Mouse (Mus musculus): ENCODE data around the gene Brd4. TPM values are rescaled to one million over a fixed set of nuclear protein-coding genes. Genes with fewer than 3 reads are reported as not detected.

The Brd4 gene
- polyA plus RNA-seq (2012; rRNA removed) (11.9 and 15.0 TPM in 2 replicates), polyA plus RNA-seq (2014; fragmentation: Nextera tagmentation; extraction: Ambion mirVana) (26.4 and 33.0 TPM in 2 replicates)

DNA sequence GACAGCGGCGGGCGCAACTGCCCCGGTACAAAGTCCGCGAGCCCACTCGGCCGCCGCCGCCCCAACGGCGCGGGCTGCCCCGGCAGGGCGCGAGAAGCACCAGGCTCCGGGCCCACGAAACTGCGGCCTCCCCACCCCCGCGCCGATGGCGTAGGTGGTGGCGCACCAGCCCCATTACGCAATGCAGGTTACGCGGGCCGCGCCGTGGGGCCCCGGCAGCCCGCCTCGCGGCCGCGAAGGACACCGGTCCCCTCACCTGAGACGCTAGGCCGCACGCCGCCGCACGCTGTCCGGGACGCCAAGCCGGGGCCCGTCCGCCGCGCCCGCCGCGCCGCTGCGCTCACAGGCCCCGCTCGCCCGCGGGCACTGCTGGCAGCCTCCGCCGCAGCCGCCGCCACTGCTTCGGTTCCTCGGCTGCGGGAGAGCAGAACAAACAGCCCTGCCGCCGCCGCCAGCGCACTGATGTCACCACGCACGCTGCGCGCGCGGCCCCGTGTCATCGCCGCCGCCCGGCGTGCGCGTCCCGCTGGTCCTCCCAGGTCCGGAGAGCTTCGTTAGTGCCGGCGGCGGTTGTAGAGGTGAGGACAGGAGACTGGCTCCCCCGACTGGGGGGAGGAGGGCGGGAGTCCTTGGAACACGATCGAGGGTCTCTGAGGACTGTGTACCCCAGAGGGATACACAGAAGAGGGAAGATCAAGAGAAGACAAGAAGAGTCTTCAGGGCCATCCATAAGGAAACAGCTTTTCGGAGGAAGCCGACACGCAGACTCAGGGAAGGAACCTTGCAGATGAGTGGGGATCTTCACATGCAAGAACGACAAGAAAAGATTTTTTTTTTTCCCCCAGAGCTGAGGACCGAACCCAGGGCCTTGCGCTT lies at the start of gene Brd4:
Gene Brd4, minus strand, starts transcription at position 461 of the 876 bp plus-strand sequence.
- TF ChIP-seq CTCF (IDR thresholded peaks at IDR 0.05; ENCODE audit: low read depth): no peak
- TF ChIP-seq EP300 (IDR thresholded peaks at IDR 0.05; ENCODE audit: low read depth): no peak
- H3K4me1 ChIP-seq (replicated peaks; ENCODE audit: control insufficient read depth in 2 of 2, insufficient read depth in 2 of 2, low read length in 1 of 2): peaks cover 10 to 19% of the 10 kb centered on the region in 2 experiments

DNA sequence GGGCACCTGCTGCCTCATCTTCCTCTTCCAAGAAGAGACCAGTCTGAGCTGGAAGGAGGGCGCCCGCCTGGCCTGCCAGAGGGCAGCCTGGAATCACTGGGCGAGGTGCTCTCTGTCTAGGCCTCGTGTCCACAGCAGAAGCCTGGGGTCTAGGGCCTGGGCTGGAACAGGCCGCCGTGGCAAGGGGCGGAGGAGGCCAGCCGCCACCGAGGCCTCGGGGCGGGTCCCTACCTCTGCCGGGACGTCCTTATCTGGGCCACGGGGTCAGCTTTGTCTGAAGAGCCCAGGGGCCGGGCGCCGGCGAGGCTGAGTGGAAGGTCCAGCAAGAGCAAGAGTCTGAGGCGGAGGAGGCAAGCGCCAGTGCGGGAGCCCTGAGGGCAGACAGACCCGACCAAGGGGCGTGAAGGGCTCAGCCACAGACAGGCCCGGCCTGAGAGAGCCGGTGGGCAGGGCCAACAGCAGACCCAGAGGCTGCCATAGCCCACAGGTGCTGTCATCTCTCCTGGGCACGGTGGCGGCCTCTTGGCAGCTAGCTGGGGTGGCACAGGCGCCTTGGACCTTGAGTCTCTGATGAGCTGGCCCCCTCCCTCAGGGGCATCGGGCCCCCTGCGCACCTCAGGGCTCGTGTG lies 49.3 kb upstream of the Brd4 start:
- Histone ChIP-seq H3K27me3 (ENCODE audit: control insufficient read depth, insufficient read depth, low read length) (no peaks in the 10 kb centered on the region), H3K27ac (no peak overlapping the region), H3K4me2 (ENCODE audit: low read depth) (no peak overlapping the region), H3K4me3 (ENCODE audit: insufficient read depth in 1 of 2, low read depth in 2 of 2, low read length in 2 of 2) (no peak overlapping the region), H3K9me3 (ENCODE audit: control insufficient read depth, low read length) (no peaks in the 10 kb centered on the region), H3K36me3 (replicated peaks; ENCODE audit: control insufficient read depth, insufficient read depth, low read depth) (peaks cover 61% of the 10 kb centered on the region), H3K4me1 (replicated peaks; ENCODE audit: control insufficient read depth in 2 of 2, insufficient read depth in 2 of 2, low read length in 1 of 2) (no peaks in the 10 kb centered on the region), H3K9ac (replicated peaks) (no peak overlapping the region)
- no peak for TF ChIP-seq EP300 (IDR thresholded peaks at IDR 0.05; ENCODE audit: low read depth)
- TF ChIP-seq CTCF (IDR thresholded peaks at IDR 0.05; ENCODE audit: low read depth): no peak
- ATAC-seq (ENCODE audit: insufficient read depth): 0 out of 2 replicates have a peak, but pooled peaks have one; percentile 26
- 73% methylated on average over 31 of the region's 31 CpGs for WGBS (ENCODE audit: insufficient replicate concordance)
- no peak for DNase-seq (ENCODE audit: low read depth in 3 of 3, low spot score in 3 of 3)

More for the DNA sequence above, at the start of gene Brd4:
- DNase-seq (ENCODE audit: low read depth in 3 of 3, low spot score in 3 of 3): peak; percentile 78 to 80 (median 80)
- WGBS (ENCODE audit: insufficient replicate concordance): 1% methylated on average over 87 of the region's 100 CpGs
- H3K4me3 ChIP-seq (ENCODE audit: insufficient read depth in 1 of 2, low read depth in 2 of 2, low read length in 2 of 2): peak within 1 kb of the TSS; percentile 98 to 99
- peak within 1 kb of the TSS; percentile 91 for H3K4me2 ChIP-seq (ENCODE audit: low read depth)
- no peaks in the 10 kb centered on the region for H3K9me3 ChIP-seq (ENCODE audit: control insufficient read depth, low read length)
- peak within 1 kb of the TSS; percentile 97 for H3K27ac ChIP-seq
- peak; percentile 90 for ATAC-seq (ENCODE audit: insufficient read depth)
- H3K27me3 ChIP-seq (ENCODE audit: control insufficient read depth, insufficient read depth, low read length): no peaks in the 10 kb centered on the region
- peak within 1 kb of the TSS; percentile 97 for H3K9ac ChIP-seq (replicated peaks)
- no peaks in the 10 kb centered on the region for H3K36me3 ChIP-seq (replicated peaks; ENCODE audit: control insufficient read depth, insufficient read depth, low read depth)

DNA sequence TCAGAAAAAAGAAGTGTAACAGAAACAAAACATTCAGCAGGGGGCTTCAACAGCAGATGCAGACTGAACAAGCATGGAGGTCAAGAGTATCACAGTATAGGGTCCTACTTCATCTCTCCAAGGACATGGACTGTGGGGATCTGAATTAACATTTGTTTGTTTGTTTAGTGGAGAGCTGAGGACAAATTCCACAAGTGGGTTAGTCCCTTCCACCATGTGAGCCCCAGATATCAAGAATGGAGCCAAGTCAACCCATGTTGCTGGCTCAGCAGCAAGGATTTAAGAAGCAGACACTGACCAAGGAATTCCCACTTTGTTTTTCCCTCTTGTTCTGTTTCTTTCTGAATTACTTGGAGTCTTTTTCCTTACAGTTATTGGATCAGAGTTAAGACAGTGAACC lies 43.0 kb upstream of the Brd4 start:
- H3K27me3 ChIP-seq (ENCODE audit: control insufficient read depth, insufficient read depth, low read length): no peaks in the 10 kb centered on the region
- H3K36me3 ChIP-seq (replicated peaks; ENCODE audit: control insufficient read depth, insufficient read depth, low read depth): peaks cover 28% of the 10 kb centered on the region
- H3K4me2 ChIP-seq (ENCODE audit: low read depth): no peak overlapping the region
- no peak for DNase-seq (ENCODE audit: low read depth in 3 of 3, low spot score in 3 of 3)
- no peaks in the 10 kb centered on the region for H3K9me3 ChIP-seq (ENCODE audit: control insufficient read depth, low read length)
- no peak overlapping the region for H3K4me3 ChIP-seq (ENCODE audit: insufficient read depth in 1 of 2, low read depth in 2 of 2, low read length in 2 of 2)
- no peak overlapping the region for H3K27ac ChIP-seq
- H3K9ac ChIP-seq (replicated peaks): no peak overlapping the region
- no peak for ATAC-seq (ENCODE audit: insufficient read depth)
- TF ChIP-seq EP300 (IDR thresholded peaks at IDR 0.05; ENCODE audit: low read depth) (no peak), CTCF (IDR thresholded peaks at IDR 0.05; ENCODE audit: low read depth) (no peak)
- peaks cover 0 to 3% of the 10 kb centered on the region in 2 experiments; a peak in 2 of 4 replicates for H3K4me1 ChIP-seq (replicated peaks; ENCODE audit: control insufficient read depth in 2 of 2, insufficient read depth in 2 of 2, low read length in 1 of 2)

DNA sequence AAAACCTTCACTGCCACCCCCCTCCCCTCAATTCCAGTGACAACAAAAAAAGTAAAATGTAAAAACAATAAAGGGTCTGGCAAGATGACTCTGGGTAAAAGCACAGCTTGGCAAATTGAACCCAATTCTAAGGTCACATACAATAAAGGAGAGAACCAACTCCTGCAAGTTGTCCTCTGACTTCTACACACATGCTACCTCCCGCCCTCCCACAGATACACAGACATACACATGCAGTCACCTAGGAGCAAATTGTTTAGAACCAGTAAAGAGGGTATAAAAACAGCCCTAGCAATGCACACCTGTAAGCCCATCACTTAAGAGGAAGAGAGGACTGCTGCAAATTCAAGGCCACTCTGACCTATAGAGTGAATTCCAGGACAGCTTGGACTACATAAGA lies 38.3 kb upstream of the Brd4 start:
- H3K27me3 ChIP-seq (ENCODE audit: control insufficient read depth, insufficient read depth, low read length): no peaks in the 10 kb centered on the region
- TF ChIP-seq CTCF (IDR thresholded peaks at IDR 0.05; ENCODE audit: low read depth) (no peak), EP300 (IDR thresholded peaks at IDR 0.05; ENCODE audit: low read depth) (no peak)
- no peak for DNase-seq (ENCODE audit: low read depth in 3 of 3, low spot score in 3 of 3)
- no peak overlapping the region for H3K4me3 ChIP-seq (ENCODE audit: insufficient read depth in 1 of 2, low read depth in 2 of 2, low read length in 2 of 2)
- WGBS (ENCODE audit: insufficient replicate concordance): 83% methylated on average over 1 of the region's 1 CpGs
- H3K4me1 ChIP-seq (replicated peaks; ENCODE audit: control insufficient read depth in 2 of 2, insufficient read depth in 2 of 2, low read length in 1 of 2): peaks cover 7 to 10% of the 10 kb centered on the region in 2 experiments
- ATAC-seq (ENCODE audit: insufficient read depth): no peak
- H3K4me2 ChIP-seq (ENCODE audit: low read depth): peak overlapping the region; percentile 86
- H3K36me3 ChIP-seq (replicated peaks; ENCODE audit: control insufficient read depth, insufficient read depth, low read depth): peaks cover 17% of the 10 kb centered on the region
- H3K9ac ChIP-seq (replicated peaks): no peak overlapping the region
- no peak overlapping the region for H3K27ac ChIP-seq
- H3K9me3 ChIP-seq (ENCODE audit: control insufficient read depth, low read length): no peaks in the 10 kb centered on the region

DNA sequence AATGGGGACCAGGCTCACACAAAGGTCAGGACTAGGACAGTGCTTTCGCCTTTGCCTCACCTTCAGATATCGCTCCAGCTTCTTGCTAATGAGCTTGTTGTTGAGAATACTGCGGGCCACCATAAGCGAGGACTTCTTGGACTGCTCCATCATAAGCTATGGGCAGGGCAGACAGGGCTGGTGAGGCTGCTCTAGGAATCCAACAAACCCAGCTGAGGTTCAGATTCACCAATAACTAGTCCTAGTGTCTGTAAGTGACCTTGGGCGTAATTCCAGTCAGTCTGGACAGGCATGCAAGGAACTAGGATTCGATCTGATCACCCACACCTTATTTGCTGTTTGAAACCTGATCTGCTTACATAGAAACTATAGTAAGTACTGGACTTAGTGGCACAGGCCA lies 37.3 kb upstream of the Brd4 start:
- H3K36me3 ChIP-seq (replicated peaks; ENCODE audit: control insufficient read depth, insufficient read depth, low read depth): peaks cover 27% of the 10 kb centered on the region
- DNase-seq (ENCODE audit: low read depth in 3 of 3, low spot score in 3 of 3) (no peak), ATAC-seq (ENCODE audit: insufficient read depth) (no peak)
- peak overlapping the region; percentile 79 for H3K27ac ChIP-seq
- peak overlapping the region; percentile 62 for H3K9ac ChIP-seq (replicated peaks)
- H3K9me3 ChIP-seq (ENCODE audit: control insufficient read depth, low read length): no peaks in the 10 kb centered on the region
- H3K4me1 ChIP-seq (replicated peaks; ENCODE audit: control insufficient read depth in 2 of 2, insufficient read depth in 2 of 2, low read length in 1 of 2): peaks cover 7 to 10% of the 10 kb centered on the region in 2 experiments
- 27% methylated on average over 6 of the region's 6 CpGs for WGBS (ENCODE audit: insufficient replicate concordance)
- no peak for TF ChIP-seq CTCF (IDR thresholded peaks at IDR 0.05; ENCODE audit: low read depth)
- no peak for TF ChIP-seq EP300 (IDR thresholded peaks at IDR 0.05; ENCODE audit: low read depth)
- H3K27me3 ChIP-seq (ENCODE audit: control insufficient read depth, insufficient read depth, low read length): no peaks in the 10 kb centered on the region
- peak overlapping the region; percentile 86 for H3K4me2 ChIP-seq (ENCODE audit: low read depth)
- H3K4me3 ChIP-seq (ENCODE audit: insufficient read depth in 1 of 2, low read depth in 2 of 2, low read length in 2 of 2): peak overlapping the region; percentile 76 to 77
